Mouse (Mus musculus) CD4-positive, CD25-positive, alpha-beta regulatory T cell (primary cell): ENCODE data around the gene Gm6592. TPM values are rescaled to one million over a fixed set of nuclear protein-coding genes. Genes with fewer than 3 reads are reported as not detected.

Source experiments
- polyA plus RNA-seq: library from polyadenylated mRNA; unstranded; fragments of 100-300 nt; shearing (Covaris generic); gene quantifications from one replicate; pipeline ENCODE4 v1.2.1, GENCODE M21; 2017

Gm6592 gene
- polyA plus RNA-seq = not detected

DNA sequence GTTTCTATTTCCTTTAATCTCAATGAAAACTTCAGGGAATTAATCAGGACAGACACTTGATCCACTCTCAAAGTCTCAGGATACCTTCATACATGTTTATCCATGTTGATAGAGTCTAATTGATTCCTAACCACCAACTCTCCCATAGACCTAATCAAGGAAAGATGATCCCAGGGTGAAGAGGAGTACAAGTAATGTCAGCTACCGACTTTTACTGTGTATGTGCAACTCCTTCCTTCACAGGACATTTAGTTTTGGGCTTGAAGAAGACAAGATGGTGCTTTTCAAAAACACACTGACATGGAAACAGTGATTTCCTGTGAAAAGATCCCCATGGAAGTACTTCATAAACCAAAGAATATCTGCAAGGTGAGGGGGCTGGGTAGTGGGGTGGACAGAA is at the start of gene Gm6592:
Gene Gm6592, plus strand, starts transcription at position 301 of the 400 bp plus-strand sequence.

DNA sequence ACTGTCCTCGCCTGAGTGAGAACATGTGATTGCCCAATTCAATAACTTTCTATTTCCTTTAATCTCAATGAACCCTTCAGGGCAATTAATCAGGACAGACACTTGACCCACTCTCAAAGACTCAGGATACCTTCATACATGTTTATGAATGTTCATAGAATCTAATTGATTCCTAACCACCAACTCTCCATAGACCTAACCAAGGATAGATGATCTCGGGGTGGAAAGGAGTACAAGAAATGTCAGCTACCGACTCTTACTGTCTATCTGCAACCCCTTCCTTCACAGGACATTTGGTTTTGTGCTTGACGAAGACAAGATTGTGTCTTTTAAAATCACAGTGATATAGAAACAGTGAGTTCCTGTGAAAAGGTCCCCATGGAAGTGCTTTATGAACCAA is 40.4 kb upstream of the Gm6592 start, which contains the start of gene Ssxb5:
Gene Ssxb5, plus strand, starts transcription at position 301 of the 400 bp plus-strand sequence.

GRCm38 (mm10) chrX:8873953-8874352 is 30.2 kb downstream of the Gm6592 start, which contains the start of gene Gm5751:
Gene Gm5751 (plus strand): TSS chrX:8874253.

DNA sequence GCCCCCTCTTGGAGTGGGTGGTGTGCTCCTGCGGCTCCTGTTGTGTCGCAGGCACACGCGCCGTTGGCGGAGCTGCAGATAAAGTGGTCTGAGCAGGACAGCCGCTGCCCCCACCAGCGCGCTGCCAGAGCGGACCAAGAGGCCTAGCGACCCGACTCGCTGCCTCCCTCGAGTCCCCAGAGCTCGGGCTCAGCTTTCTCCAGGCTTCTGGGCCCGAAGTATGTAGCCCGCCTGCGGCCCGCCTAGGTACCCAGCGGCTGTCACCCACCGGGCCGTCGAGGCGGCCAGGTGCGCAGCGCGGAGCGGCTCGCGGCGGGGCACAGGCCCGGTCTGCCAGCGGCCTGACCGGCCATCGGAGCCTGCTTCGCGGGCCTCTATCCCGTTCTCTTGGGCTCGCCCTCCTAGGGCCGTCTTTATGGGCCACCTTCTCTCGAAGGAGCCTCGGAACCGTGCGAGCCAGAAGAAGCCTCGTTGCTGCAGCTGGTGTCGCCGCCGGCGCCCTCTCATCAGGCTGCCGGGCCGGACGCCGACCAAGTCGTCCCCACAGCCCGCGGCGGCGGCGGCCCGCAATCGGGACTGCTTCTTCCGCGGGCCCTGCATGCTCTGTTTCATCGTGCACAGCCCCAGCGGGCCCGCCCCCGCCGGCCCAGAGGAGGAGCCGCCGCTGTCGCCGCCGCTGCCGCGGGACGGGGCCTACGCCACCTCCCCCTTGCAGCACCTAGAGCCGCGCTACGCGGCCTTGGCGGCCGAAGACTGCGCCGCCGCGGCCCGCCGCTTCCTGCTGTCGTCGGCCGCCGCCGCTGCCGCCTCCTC is 48.8 kb downstream of the Gm6592 start, which contains the start of gene B630019K06Rik:
Gene B630019K06Rik, plus strand, starts transcription at position 40 of the 813 bp plus-strand sequence.

Other genes starting within 250 kb of the Gm6592 start
- not detected for gene Ssxb8, start 153.2 kb upstream of the Gm6592 start, polyA plus RNA-seq
- not detected for gene Ssx9, start 95.6 kb upstream of the Gm6592 start, polyA plus RNA-seq
- gene Ssxb5, start 40.3 kb upstream of the Gm6592 start, polyA plus RNA-seq = not detected
- not detected for gene Gm5751, start 30.3 kb downstream of the Gm6592 start, polyA plus RNA-seq
- 1.8 TPM for gene B630019K06Rik, start 48.4 kb downstream of the Gm6592 start, polyA plus RNA-seq
- gene Fthl17b, start 119.0 kb downstream of the Gm6592 start, polyA plus RNA-seq = not detected
- gene Fthl17c, start 132.6 kb downstream of the Gm6592 start, polyA plus RNA-seq = not detected
- gene Fthl17d, start 142.8 kb downstream of the Gm6592 start, polyA plus RNA-seq = not detected
- gene Fthl17e, start 189.5 kb downstream of the Gm6592 start, polyA plus RNA-seq = not detected
- gene Fthl17f, start 219.0 kb downstream of the Gm6592 start, polyA plus RNA-seq = not detected